Mouse (Mus musculus) limb, embryonic 13.5 days (tissue): ENCODE results near the gene Ghsr. TPM values are rescaled to one million over a fixed set of nuclear protein-coding genes. Genes with fewer than 3 reads are reported as not detected.
A peak's percentile ranks its signal among the peaks of the same experiment; 100 is the strongest.
"Not testable (repeated sequence)": the region's sequence is repeated elsewhere in the genome, so short reads cannot be mapped to it uniquely, and the experiment has no call there.

Experiments
- ATAC-seq: fragments of 200-750 bp; cut with Nextera tagmentation; 2 replicates; pipeline ENCODE4 v1.8.0; 2017; ENCODE audit warnings: low read depth, moderate number of reproducible peaks, moderate TSS enrichment; ENCODE audit not compliant: low FRiP score
- H3K27ac ChIP-seq: fragments of 300-500 bp; sonication (generic); 2 replicates; pipeline ENCODE4 v1.5.1; 2015; ENCODE audit warnings: inconsistent platforms, mild to moderate bottlenecking, moderate library complexity
- H3K27me3 ChIP-seq: fragments of 300-500 bp; sonication (generic); 2 replicates; pipeline ENCODE4 v1.6.1; 2015; ENCODE audit warnings: mild to moderate bottlenecking, inconsistent platforms
- H3K36me3 ChIP-seq: fragments of 300-500 bp; sonication (generic); 2 replicates; pipeline ENCODE4 v1.6.1; 2015; ENCODE audit warnings: inconsistent platforms, mild to moderate bottlenecking, moderate library complexity
- H3K4me1 ChIP-seq: fragments of 300-500 bp; sonication (generic); 2 replicates; pipeline ENCODE4 v1.6.1; 2015; ENCODE audit warnings: inconsistent platforms
- H3K4me2 ChIP-seq: fragments of 300-500 bp; sonication (generic); replicated peaks from 2 replicates; pipeline ENCODE4 v1.6.1; 2015; ENCODE audit warnings: inconsistent platforms, mild to moderate bottlenecking, moderate library complexity
- H3K4me3 ChIP-seq: fragments of 300-500 bp; sonication (generic); 2 replicates; pipeline ENCODE4 v1.5.1; 2015; ENCODE audit warnings: moderate library complexity, mild to moderate bottlenecking, inconsistent platforms
- H3K9ac ChIP-seq: fragments of 300-500 bp; sonication (generic); 2 replicates; pipeline ENCODE4 v1.6.1; 2015; ENCODE audit warnings: mild to moderate bottlenecking, inconsistent platforms
- H3K9me3 ChIP-seq: fragments of 300-500 bp; sonication (generic); 2 replicates; pipeline ENCODE4 v1.6.1; 2016; ENCODE audit warnings: inconsistent platforms
- WGBS: fragments of 180-500 bp; shearing (Covaris S2); methylation state at CpG from one replicate; pipeline ENCODE4 v1.1.7; 2015; 5-methylcytosine and 5-hydroxymethylcytosine counted together
- polyA plus RNA-seq: library from polyadenylated mRNA; unstranded; fragments of >200 nt; fragmentation: Nextera tagmentation; extraction: Ambion mirVana; gene quantifications from 2 replicates; pipeline ENCODE4 v1.2.1, GENCODE M21; 2015

The Ghsr gene
- polyA plus RNA-seq, 1 experiment from 2014 or later = not detected

- Histone ChIP-seq H3K4me1 (peaks cover 14% of the 10 kb centered on the region), H3K36me3 (no peaks in the 10 kb centered on the region), H3K9ac (no peak overlapping the region), H3K4me3 (no peak overlapping the region), H3K27ac (no peak overlapping the region), H3K9me3 (no peaks in the 10 kb centered on the region), H3K27me3 (peaks cover 63% of the 10 kb centered on the region), H3K4me2 (no peak overlapping the region)
- 4% methylated on average over 10 of the region's 10 CpGs for whole genome bisulfite sequencing
- no peak; the same call in 1 of the 2 replicates for ATAC-seq
These were observed 1.0 kb upstream of the Ghsr start for GRCm38 (mm10) chr3:27370125-27370524.

DNA sequence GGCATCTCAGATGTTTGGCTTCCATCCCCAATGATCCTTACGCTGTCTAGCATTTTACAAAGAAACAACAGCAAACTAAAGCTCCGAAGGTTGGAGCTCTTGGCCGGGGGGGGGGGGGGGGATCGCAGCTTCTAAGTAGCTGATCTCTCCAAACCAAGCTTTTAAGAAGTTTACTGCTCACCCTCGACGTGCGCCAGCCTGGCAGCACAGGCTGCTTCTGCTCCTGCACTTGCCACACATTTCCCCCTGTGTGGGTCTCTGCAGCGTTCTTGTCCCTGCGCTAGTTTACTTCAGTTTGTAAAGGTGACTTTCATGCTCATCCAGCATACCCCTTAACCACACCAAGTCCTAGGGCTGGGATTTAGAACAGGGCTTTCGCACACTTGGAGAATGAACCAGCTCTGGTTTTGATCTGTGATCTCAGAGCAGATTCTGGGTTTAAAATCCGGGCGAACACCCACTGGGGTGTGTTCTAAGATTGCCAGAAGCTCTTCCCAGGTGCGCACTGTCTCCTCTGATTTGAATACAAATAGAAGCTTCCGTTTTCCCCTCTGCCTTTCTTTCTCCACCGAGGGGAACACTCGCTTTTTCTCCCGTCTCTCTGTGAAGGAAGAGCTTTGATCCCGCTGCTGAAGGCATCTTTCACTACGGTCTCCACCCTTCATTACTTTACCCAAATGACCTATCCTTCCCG lies 422 bp upstream of the Ghsr start:
- Histone ChIP-seq H3K4me1 (peaks cover 14% of the 10 kb centered on the region), H3K27ac (no peak overlapping the region), H3K4me2 (peak overlapping the region; percentile 55; the same call in 1 of the 2 replicates), H3K9me3 (no peaks in the 10 kb centered on the region), H3K4me3 (no peak overlapping the region), H3K9ac (no peak overlapping the region), H3K36me3 (no peaks in the 10 kb centered on the region), H3K27me3 (peaks cover 65% of the 10 kb centered on the region)
- WGBS = 4% methylated on average over 20 of the region's 20 CpGs
- no peak for ATAC-seq

DNA sequence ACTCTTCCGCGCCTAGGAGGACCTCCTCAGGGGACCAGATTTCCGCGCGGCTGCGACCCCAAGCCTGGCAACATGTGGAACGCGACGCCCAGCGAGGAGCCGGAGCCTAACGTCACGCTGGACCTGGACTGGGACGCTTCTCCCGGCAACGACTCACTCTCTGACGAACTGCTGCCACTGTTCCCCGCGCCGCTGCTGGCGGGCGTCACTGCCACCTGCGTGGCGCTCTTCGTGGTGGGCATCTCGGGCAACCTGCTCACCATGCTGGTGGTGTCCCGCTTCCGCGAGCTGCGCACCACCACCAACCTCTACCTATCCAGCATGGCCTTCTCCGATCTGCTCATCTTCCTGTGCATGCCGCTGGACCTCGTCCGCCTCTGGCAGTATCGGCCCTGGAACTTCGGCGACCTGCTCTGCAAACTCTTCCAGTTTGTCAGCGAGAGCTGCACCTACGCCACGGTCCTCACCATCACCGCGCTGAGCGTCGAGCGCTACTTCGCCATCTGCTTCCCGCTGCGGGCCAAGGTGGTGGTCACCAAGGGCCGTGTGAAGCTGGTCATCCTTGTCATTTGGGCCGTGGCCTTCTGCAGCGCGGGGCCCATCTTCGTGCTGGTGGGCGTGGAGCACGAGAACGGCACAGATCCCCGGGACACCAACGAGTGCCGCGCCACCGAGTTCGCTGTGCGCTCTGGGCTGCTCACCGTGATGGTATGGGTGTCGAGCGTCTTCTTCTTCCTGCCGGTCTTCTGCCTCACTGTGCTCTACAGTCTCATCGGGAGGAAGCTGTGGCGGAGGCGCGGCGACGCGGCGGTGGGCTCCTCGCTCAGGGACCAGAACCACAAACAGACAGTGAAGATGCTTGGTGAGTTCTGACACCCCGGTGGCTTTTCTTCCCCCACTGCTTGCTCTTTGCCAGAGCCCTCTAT lies 837 bp downstream of the Ghsr start:
- 2% methylated on average over 76 of the region's 77 CpGs for WGBS

GRCm38 (mm10) chr3:27374396-27374795 lies 3.2 kb downstream of the Ghsr start:
- no peak for ATAC-seq
- no peaks in the 10 kb centered on the region for H3K36me3 ChIP-seq
- H3K27ac ChIP-seq = no peak overlapping the region
- H3K9me3 ChIP-seq = no peaks in the 10 kb centered on the region
- H3K9ac ChIP-seq = no peak overlapping the region
- 58% methylated on average over 9 of the region's 9 CpGs for WGBS
- peaks cover 14% of the 10 kb centered on the region for H3K4me1 ChIP-seq
- H3K4me3 ChIP-seq = no peak overlapping the region
- peaks cover 61% of the 10 kb centered on the region for H3K27me3 ChIP-seq
- H3K4me2 ChIP-seq = no peak overlapping the region

More for the DNA sequence above, 837 bp downstream of the Ghsr start:
- H3K4me2 ChIP-seq = peak overlapping the region; percentile 55
- peaks cover 69% of the 10 kb centered on the region for H3K27me3 ChIP-seq
- H3K9ac ChIP-seq = no peak overlapping the region
- H3K27ac ChIP-seq = no peak overlapping the region
- H3K4me1 ChIP-seq = peaks cover 14% of the 10 kb centered on the region
- ATAC-seq = no peak
- H3K4me3 ChIP-seq = peak overlapping the region; percentile 24
- no peaks in the 10 kb centered on the region for H3K9me3 ChIP-seq
- no peaks in the 10 kb centered on the region for H3K36me3 ChIP-seq

DNA sequence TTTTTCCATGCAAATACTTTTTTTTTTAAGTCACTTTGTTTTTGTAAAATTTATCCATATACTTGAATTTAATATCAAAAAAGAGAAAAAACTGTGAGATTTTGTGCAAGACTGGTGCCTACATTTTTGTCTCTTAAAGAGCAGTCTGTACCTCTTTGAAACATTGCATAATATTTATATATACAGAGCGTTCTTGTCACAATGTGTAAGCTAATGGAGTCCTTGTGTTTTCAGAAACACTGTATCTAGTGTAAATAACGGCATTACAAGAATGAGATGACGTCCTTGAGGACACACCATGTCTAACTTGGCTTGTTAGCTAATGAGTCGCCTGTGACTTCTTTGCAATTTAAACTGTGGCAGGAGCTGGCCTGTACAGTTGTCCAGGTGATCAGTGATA lies 6.8 kb downstream of the Ghsr start:
- no peaks in the 10 kb centered on the region for H3K36me3 ChIP-seq
- H3K27me3 ChIP-seq = peaks cover 27% of the 10 kb centered on the region
- H3K4me1 ChIP-seq = no peaks in the 10 kb centered on the region
- H3K4me2 ChIP-seq = no peak overlapping the region
- no peaks in the 10 kb centered on the region for H3K9me3 ChIP-seq
- H3K27ac ChIP-seq = no peak overlapping the region
- ATAC-seq = no peak
- 80% methylated on average over 4 of the region's 4 CpGs for WGBS
- no peak overlapping the region for H3K9ac ChIP-seq
- no peak overlapping the region for H3K4me3 ChIP-seq

DNA sequence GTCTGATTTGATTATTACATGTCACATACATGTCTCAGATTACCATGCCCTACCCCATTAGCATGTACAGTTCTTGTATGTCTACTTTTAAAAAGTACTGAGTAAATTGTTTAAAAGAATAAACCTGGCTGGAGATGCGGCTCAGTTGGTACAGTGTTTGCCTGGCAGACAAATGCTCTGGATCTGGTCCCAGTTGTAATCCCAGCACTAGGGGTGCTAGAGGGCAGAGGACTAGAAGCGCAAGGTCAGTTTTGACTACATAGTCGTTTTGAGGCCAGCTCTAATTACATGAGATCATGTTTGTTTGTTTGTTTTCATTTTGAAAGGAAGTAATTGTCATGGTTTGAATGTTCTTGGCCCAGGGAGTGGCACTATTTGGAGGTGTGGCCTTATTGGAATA lies 13.7 kb downstream of the Ghsr start:
- H3K9me3 ChIP-seq = no peaks in the 10 kb centered on the region
- no peak overlapping the region for H3K27ac ChIP-seq
- no peak overlapping the region for H3K4me3 ChIP-seq
- no peak overlapping the region for H3K4me2 ChIP-seq
- ATAC-seq = no peak
- H3K9ac ChIP-seq = no peak overlapping the region
- H3K27me3 ChIP-seq = no peaks in the 10 kb centered on the region
- WGBS = 66% methylated on average over 3 of the region's 3 CpGs
- H3K4me1 ChIP-seq = no peaks in the 10 kb centered on the region
- no peaks in the 10 kb centered on the region for H3K36me3 ChIP-seq

DNA sequence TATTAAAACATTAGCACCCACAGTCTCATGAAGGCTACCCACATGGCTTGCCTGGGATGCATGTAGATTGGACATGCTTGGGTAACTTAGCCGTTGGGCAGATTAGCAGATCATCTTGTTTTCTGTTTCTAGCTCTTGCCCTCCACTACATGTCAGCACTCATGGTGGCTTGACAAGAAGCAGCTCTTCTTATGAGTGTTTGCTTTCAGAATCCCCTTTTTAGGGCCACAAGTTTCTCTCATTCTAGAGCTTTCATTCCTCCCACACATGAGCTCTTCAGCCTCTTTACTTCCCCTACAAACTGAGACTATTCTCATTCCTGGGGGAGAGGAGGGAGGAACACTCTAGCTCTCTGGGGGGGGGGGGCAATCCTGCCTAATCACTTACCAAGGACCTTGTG lies 18.8 kb downstream of the Ghsr start:
- no peaks in the 10 kb centered on the region for H3K4me1 ChIP-seq
- no peaks in the 10 kb centered on the region for H3K36me3 ChIP-seq
- no peak overlapping the region for H3K9ac ChIP-seq
- H3K4me2 ChIP-seq = no peak overlapping the region
- no peaks in the 10 kb centered on the region for H3K27me3 ChIP-seq
- no peak overlapping the region for H3K27ac ChIP-seq
- WGBS = 88% methylated on average over 1 of the region's 1 CpGs
- no peak for ATAC-seq
- H3K9me3 ChIP-seq = no peaks in the 10 kb centered on the region
- no peak overlapping the region for H3K4me3 ChIP-seq

GRCm38 (mm10) chr3:27400996-27401395 lies 29.8 kb downstream of the Ghsr start:
- not testable (repeated sequence) for H3K27me3 ChIP-seq, H3K4me3 ChIP-seq, H3K27ac ChIP-seq, H3K9ac ChIP-seq, H3K4me1 ChIP-seq, H3K36me3 ChIP-seq, H3K9me3 ChIP-seq, ATAC-seq, H3K4me2 ChIP-seq
- WGBS = 94% methylated on average over 3 of the region's 3 CpGs

GRCm38 (mm10) chr3:27406440-27406839 lies 35.3 kb downstream of the Ghsr start:
- Histone ChIP-seq H3K27me3 (no peaks in the 10 kb centered on the region), H3K9ac (no peak overlapping the region), H3K4me2 (no peak overlapping the region), H3K9me3 (no peaks in the 10 kb centered on the region), H3K27ac (no peak overlapping the region), H3K36me3 (no peaks in the 10 kb centered on the region), H3K4me3 (no peak overlapping the region), H3K4me1 (no peaks in the 10 kb centered on the region)
- WGBS = 78% methylated on average over 3 of the region's 3 CpGs
- ATAC-seq = no peak

DNA sequence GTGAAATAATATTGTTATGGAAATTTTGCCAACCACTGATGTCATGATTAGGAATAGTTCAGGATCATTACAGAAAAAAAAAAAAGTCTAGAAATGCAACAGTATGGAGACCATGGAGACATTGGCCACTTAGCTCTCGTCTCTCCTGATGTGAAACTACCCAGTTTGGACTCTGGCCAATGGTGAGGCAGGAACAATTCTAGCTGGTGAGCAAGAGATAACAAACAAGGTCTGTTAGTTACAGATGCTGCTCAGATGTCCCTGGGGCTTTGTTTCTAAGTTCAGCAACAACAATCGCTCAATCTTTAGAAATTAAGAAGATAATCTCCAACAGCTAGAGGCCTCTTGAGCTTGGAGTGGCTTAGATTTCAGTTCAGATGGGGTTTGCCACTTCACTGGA lies 37.4 kb downstream of the Ghsr start:
- H3K36me3 ChIP-seq = no peaks in the 10 kb centered on the region
- H3K27ac ChIP-seq = no peak overlapping the region
- no peak overlapping the region for H3K9ac ChIP-seq
- H3K4me3 ChIP-seq = no peak overlapping the region
- no peak overlapping the region for H3K4me2 ChIP-seq
- H3K9me3 ChIP-seq = no peaks in the 10 kb centered on the region
- no peak for ATAC-seq
- H3K27me3 ChIP-seq = no peaks in the 10 kb centered on the region
- no peaks in the 10 kb centered on the region for H3K4me1 ChIP-seq
- 79% methylated on average over 2 of the region's 2 CpGs for WGBS

GRCm38 (mm10) chr3:27411286-27411685 lies 40.1 kb downstream of the Ghsr start:
- Histone ChIP-seq H3K27me3 (no peaks in the 10 kb centered on the region), H3K4me2 (no peak overlapping the region), H3K4me1 (no peaks in the 10 kb centered on the region), H3K9ac (no peak overlapping the region), H3K4me3 (no peak overlapping the region), H3K9me3 (no peaks in the 10 kb centered on the region), H3K36me3 (peaks cover 5% of the 10 kb centered on the region), H3K27ac (no peak overlapping the region)
- no peak for ATAC-seq
- 91% methylated on average over 2 of the region's 2 CpGs for WGBS

DNA sequence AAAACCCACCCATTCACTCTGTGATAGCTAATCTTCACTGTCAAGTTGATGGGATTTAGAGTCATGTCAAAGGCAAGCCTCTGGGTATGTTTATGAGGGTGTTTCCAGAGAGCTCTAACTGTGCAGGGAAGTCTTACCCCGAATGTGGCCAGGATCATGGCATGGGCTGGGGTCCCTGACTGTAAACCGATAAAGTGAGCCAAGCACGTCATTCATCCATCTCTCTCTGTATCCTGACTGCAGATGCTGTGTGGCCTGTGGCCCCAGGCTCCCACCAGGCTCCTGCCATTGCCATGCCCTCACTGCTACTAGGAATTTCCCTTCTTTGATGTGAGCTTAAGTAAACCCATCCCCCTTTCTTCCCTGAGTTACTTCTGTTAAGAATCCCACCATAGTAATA lies 42.4 kb downstream of the Ghsr start:
- Histone ChIP-seq H3K4me3 (no peak overlapping the region), H3K9ac (no peak overlapping the region), H3K4me1 (no peaks in the 10 kb centered on the region), H3K9me3 (no peaks in the 10 kb centered on the region), H3K27me3 (no peaks in the 10 kb centered on the region), H3K36me3 (peaks cover 21% of the 10 kb centered on the region), H3K27ac (no peak overlapping the region), H3K4me2 (no peak overlapping the region)
- no peak for ATAC-seq
- WGBS = 68% methylated on average over 3 of the region's 3 CpGs
